18 mouse cellular contexts compared by ENCODE assay signal in genomic region chr11:67917126-67917525, GRCm38 (mm10). TPM values are rescaled to one million over a fixed set of nuclear protein-coding genes. Genes with fewer than 3 reads are reported as not detected.
DNase-seq lines count a peak whose midpoint lies in the region; ATAC-seq lines count a peak whose summit lies in the region.
"Had no signal": no experiment of that assay in that cellular context is flagged by ENCODE, and none has a peak within 500 bp of the region (broad histone marks: within the 10 kb centered on the region; RNA-seq: fewer than 3 reads in every experiment).

No protein-coding gene starts in this region.

- H3K27ac ChIP-seq in heart, embryonic 10.5 days, result no peak overlapping the region
- H3K27ac ChIP-seq in kidney, embryonic 14.5 days (ENCODE audit: low read depth, low read length), result no peak overlapping the region
- peak overlapping the region; percentile 79 for H3K27ac ChIP-seq in brown adipose tissue, adult 24 weeks (replicated peaks; ENCODE audit: low read depth, low read length)
- no peak overlapping the region for H3K27ac ChIP-seq in liver, embryonic 11.5 days (ENCODE audit: low read depth, low read length)
- H3K27ac ChIP-seq: embryonic facial prominence, embryonic 12.5 days; forebrain, embryonic 12.5 days; hindbrain, embryonic 15.5 days had no signal

- H3K9me3 ChIP-seq in heart, embryonic 10.5 days, result no peaks in the 10 kb centered on the region
- H3K9me3 ChIP-seq in kidney, embryonic 14.5 days (ENCODE audit: control insufficient read depth, low read length), result no peaks in the 10 kb centered on the region
- no peaks in the 10 kb centered on the region for H3K9me3 ChIP-seq in liver, embryonic 11.5 days (ENCODE audit: control insufficient read depth, low read length)
- H3K9me3 ChIP-seq: embryonic facial prominence, embryonic 12.5 days; forebrain, embryonic 12.5 days; heart, embryonic 12.5 days; hindbrain, embryonic 15.5 days had no signal

- DNase-seq in heart, adult 8-10 months (ENCODE audit: low spot score), result peak; percentile 47
- no peak for DNase-seq in heart, embryonic 10.5 days (ENCODE audit: low spot score)
- DNase-seq in kidney, adult 9 months, result peak; percentile 38
- DNase-seq in lung, postnatal 10 days, result peak; percentile 13
- DNase-seq in lung, postnatal 14 days, result no peak
- no peak for DNase-seq in liver, embryonic 11.5 days (ENCODE audit: low spot score)
- DNase-seq: adrenal gland, postnatal 10 days; cerebellum, adult 11-12 months; cerebellum, adult 9-10 months; cerebellum, postnatal 25 days; forebrain, postnatal 0 days; gastrocnemius, postnatal 14 days had no signal

- no peak overlapping the region for H3K4me2 ChIP-seq in kidney, embryonic 14.5 days (replicated peaks; ENCODE audit: low read depth, low read length)
- H3K4me2 ChIP-seq in liver, embryonic 11.5 days, result no peak overlapping the region
- H3K4me2 ChIP-seq: embryonic facial prominence, embryonic 12.5 days; forebrain, embryonic 12.5 days; heart, embryonic 12.5 days; hindbrain, embryonic 15.5 days had no signal

- no peak for ATAC-seq in kidney, embryonic 14.5 days (ENCODE audit: low FRiP score, low TSS enrichment)
- ATAC-seq in liver, embryonic 11.5 days (replicated peaks; ENCODE audit: low FRiP score), result no peak
- ATAC-seq: forebrain, postnatal 0 days had no signal

- WGBS in heart, embryonic 10.5 days, result 65% methylated on average over 3 of the region's 3 CpGs
- 76% methylated on average over 3 of the region's 3 CpGs for WGBS in kidney, embryonic 14.5 days
- WGBS in liver, embryonic 11.5 days, result 69% methylated on average over 3 of the region's 3 CpGs

- H3K9ac ChIP-seq in kidney, embryonic 14.5 days (ENCODE audit: low read depth, low read length), result no peak overlapping the region
- H3K9ac ChIP-seq in liver, embryonic 11.5 days (ENCODE audit: low read depth, low read length), result no peak overlapping the region
- H3K9ac ChIP-seq: embryonic facial prominence, embryonic 12.5 days; forebrain, embryonic 12.5 days; forebrain, postnatal 0 days; heart, embryonic 12.5 days; hindbrain, embryonic 15.5 days had no signal

- H3K4me3 ChIP-seq in heart, embryonic 10.5 days, result no peak overlapping the region
- H3K4me3 ChIP-seq in kidney, embryonic 14.5 days (ENCODE audit: low read length), result no peak overlapping the region
- no peak overlapping the region for H3K4me3 ChIP-seq in brown adipose tissue, adult 24 weeks (ENCODE audit: insufficient read depth, low read depth, low read length)
- no peak overlapping the region for H3K4me3 ChIP-seq in liver, embryonic 11.5 days (ENCODE audit: low read depth, low read length)
- H3K4me3 ChIP-seq: embryonic facial prominence, embryonic 12.5 days; forebrain, embryonic 12.5 days; heart, embryonic 12.5 days; hindbrain, embryonic 15.5 days had no signal

- H3K4me1 ChIP-seq in heart, embryonic 10.5 days, result peaks cover 17% of the 10 kb centered on the region
- H3K4me1 ChIP-seq in kidney, embryonic 14.5 days (ENCODE audit: control insufficient read depth, insufficient read depth, low read length), result no peaks in the 10 kb centered on the region
- peaks cover 8% of the 10 kb centered on the region; the same call in 1 of the 2 replicates for H3K4me1 ChIP-seq in brown adipose tissue, adult 24 weeks (ENCODE audit: control insufficient read depth, insufficient read depth, insufficient read length, low read length)
- H3K4me1 ChIP-seq in liver, embryonic 11.5 days (replicated peaks; ENCODE audit: control insufficient read depth, insufficient read depth, low read length), result no peaks in the 10 kb centered on the region; the same call in 1 of the 2 replicates
- H3K4me1 ChIP-seq: heart, embryonic 12.5 days had no signal

- H3K27me3 ChIP-seq in heart, embryonic 10.5 days (ENCODE audit: insufficient read depth, poor library complexity, severe bottlenecking), result peaks cover 33% of the 10 kb centered on the region
- 0 out of 2 replicates have a peak, but pooled peaks cover 14% of the 10 kb centered on the region for H3K27me3 ChIP-seq in kidney, embryonic 14.5 days (ENCODE audit: control insufficient read depth, insufficient read depth, low read length)
- H3K27me3 ChIP-seq in liver, embryonic 11.5 days (replicated peaks; ENCODE audit: control insufficient read depth, insufficient read depth, low read length), result peaks cover 30% of the 10 kb centered on the region

- H3K36me3 ChIP-seq in heart, embryonic 10.5 days, result no peaks in the 10 kb centered on the region
- no peaks in the 10 kb centered on the region for H3K36me3 ChIP-seq in kidney, embryonic 14.5 days (ENCODE audit: control insufficient read depth, insufficient read depth, low read length)
- H3K36me3 ChIP-seq in liver, embryonic 11.5 days (ENCODE audit: control insufficient read depth, insufficient read depth, low read length), result no peaks in the 10 kb centered on the region
- H3K36me3 ChIP-seq: embryonic facial prominence, embryonic 12.5 days; forebrain, embryonic 12.5 days; heart, embryonic 12.5 days; hindbrain, embryonic 15.5 days had no signal

RNA-seq across cellular contexts. Expression of gene Usp43, which starts 4.8 kb away (rescaled TPM):
- 1 to 10 TPM; 1.0 to 2.0 (median 1.4) TPM for total RNA-seq in heart, adult 8-10 months (2022)
- polyA plus RNA-seq in heart, embryonic 10.5 days (2016; fragmentation: Nextera tagmentation; extraction: Ambion mirVana), result 0.24 and 0.36 TPM in 2 replicates
- 1.3 and 3.3 TPM in 2 replicates for polyA plus RNA-seq in kidney, embryonic 14.5 days (2014; fragmentation: Nextera tagmentation; extraction: Ambion mirVana)
- 0.32 and 0.96 TPM in 2 replicates for polyA plus RNA-seq in brown adipose tissue, adult 24 weeks (2012; ENCODE audit: insufficient read depth, insufficient read length, missing spikeins)
- polyA plus RNA-seq in liver, embryonic 11.5 days (2014; fragmentation: Nextera tagmentation; extraction: Ambion mirVana), result 0.13 and 0.16 TPM in 2 replicates

RNA-seq across cellular contexts. Expression of gene Cfap52, which starts 48.3 kb away (rescaled TPM):
- under 1 TPM in 1 of 4 experiments, not detected in 3; 0.32 TPM for total RNA-seq in heart, adult 8-10 months (2022)
- polyA plus RNA-seq in heart, embryonic 10.5 days (2016; fragmentation: Nextera tagmentation; extraction: Ambion mirVana), result 0.35 and 0.48 TPM in 2 replicates
- polyA plus RNA-seq in kidney, embryonic 14.5 days (2014; fragmentation: Nextera tagmentation; extraction: Ambion mirVana), result 1.1 TPM in 2 replicates
- not detected in 2 replicates for polyA plus RNA-seq in brown adipose tissue, adult 24 weeks (2012; ENCODE audit: insufficient read depth, insufficient read length, missing spikeins)
- polyA plus RNA-seq in liver, embryonic 11.5 days (2014; fragmentation: Nextera tagmentation; extraction: Ambion mirVana), result not detected in 2 replicates

RNA-seq across cellular contexts. Expression of gene Stx8, which starts 48.9 kb away (rescaled TPM):
- total RNA-seq in heart, adult 8-10 months (2022), result 10 to 100 TPM; 24.6 to 34.0 (median 28.6) TPM
- 53.3 and 57.1 TPM in 2 replicates for polyA plus RNA-seq in heart, embryonic 10.5 days (2016; fragmentation: Nextera tagmentation; extraction: Ambion mirVana)
- polyA plus RNA-seq in kidney, embryonic 14.5 days (2014; fragmentation: Nextera tagmentation; extraction: Ambion mirVana), result 51.7 and 59.4 TPM in 2 replicates
- 48.8 and 60.8 TPM in 2 replicates for polyA plus RNA-seq in brown adipose tissue, adult 24 weeks (2012; ENCODE audit: insufficient read depth, insufficient read length, missing spikeins)
- polyA plus RNA-seq in liver, embryonic 11.5 days (2014; fragmentation: Nextera tagmentation; extraction: Ambion mirVana), result 43.2 and 45.8 TPM in 2 replicates

Comparison
In these comparisons a context has a peak if more than half of its experiments do, and no peak if none do; other contexts are left out.
1. DNase-seq: peak in heart, adult 8-10 months (single experiment), kidney, adult 9 months (single experiment) and lung, postnatal 10 days (single experiment); none in heart, embryonic 10.5 days (single experiment), lung, postnatal 14 days (single experiment) and liver, embryonic 11.5 days (single experiment).